Mouse (Mus musculus) thymus, adult 2 months (tissue): ENCODE results near the gene Zc3h4.

Experiments
- CTCF ChIP-seq: fragments of 200-500 bp; IDR thresholded peaks from 2 replicates; pipeline ENCODE4 v1.5.1; 2012; ENCODE audit warnings: mild to moderate bottlenecking, control low read depth, low read length, moderate library complexity, borderline replicate concordance; ENCODE audit not compliant: control insufficient read depth, poor library complexity, insufficient read depth; ENCODE audit errors: extremely low read depth
- POLR2A ChIP-seq: fragments of 200-500 bp; IDR thresholded peaks from 2 replicates; pipeline ENCODE4 v1.6.1; 2012; ENCODE audit warnings: mild to moderate bottlenecking, low read length, control low read depth, moderate library complexity; ENCODE audit not compliant: control insufficient read depth, poor library complexity, insufficient read depth; ENCODE audit errors: extremely low read depth

- no peak for TF ChIP-seq CTCF
- no peak for TF ChIP-seq POLR2A
These were observed 73.1 kb downstream of the Zc3h4 start for GRCm38 (mm10) chr7:16473847-16474246.
